Mouse (Mus musculus) limb, embryonic 14.5 days (tissue): ENCODE results near the gene Lgals9. TPM values are rescaled to one million over a fixed set of nuclear protein-coding genes. Genes with fewer than 3 reads are reported as not detected.

Experiments used
- ATAC-seq: fragments of 200-750 bp; cut with Nextera tagmentation; 2 replicates; pipeline ENCODE4 v1.8.0; 2017; ENCODE audit warnings: low read depth, moderate number of reproducible peaks, moderate TSS enrichment; ENCODE audit not compliant: low FRiP score
- DNase-seq: peaks from one replicate; pipeline ENCODE4 v3.0.0-alpha.2; 2015; ENCODE audit warnings: low spot score
- H3K27ac ChIP-seq: fragments of 300-500 bp; sonication (generic); replicated peaks from 2 replicates; pipeline ENCODE4 v1.5.1; 2014; ENCODE audit warnings: low read depth, mild to moderate bottlenecking, low read length, moderate library complexity, mixed read lengths
- H3K27me3 ChIP-seq: fragments of 300-500 bp; sonication (generic); 2 replicates; pipeline ENCODE4 v1.6.1; 2014; ENCODE audit warnings: low read length, mixed read lengths; ENCODE audit not compliant: control insufficient read depth, insufficient read depth
- H3K36me3 ChIP-seq: fragments of 300-500 bp; sonication (generic); 2 replicates; pipeline ENCODE4 v1.6.1; 2014; ENCODE audit warnings: mild to moderate bottlenecking, low read length, moderate library complexity, mixed read lengths; ENCODE audit not compliant: control insufficient read depth, insufficient read depth
- H3K4me1 ChIP-seq: fragments of 300-500 bp; sonication (generic); 2 replicates; pipeline ENCODE4 v1.6.1; 2014; ENCODE audit warnings: antibody characterized with exemption, low read length, mixed read lengths; ENCODE audit not compliant: control insufficient read depth, insufficient read depth
- H3K4me2 ChIP-seq: fragments of 300-500 bp; sonication (generic); replicated peaks from 2 replicates; pipeline ENCODE4 v1.6.1; 2014; ENCODE audit warnings: low read depth, mild to moderate bottlenecking, low read length, moderate library complexity; ENCODE audit not compliant: severe bottlenecking
- H3K4me3 ChIP-seq: fragments of 300-500 bp; sonication (generic); replicated peaks from 2 replicates; pipeline ENCODE4 v1.5.1; 2014; ENCODE audit warnings: low read length
- H3K9ac ChIP-seq: fragments of 300-500 bp; sonication (generic); 2 replicates; pipeline ENCODE4 v1.6.1; 2014; ENCODE audit warnings: mild to moderate bottlenecking, low read depth, low read length, moderate library complexity; ENCODE audit not compliant: severe bottlenecking
- H3K9me3 ChIP-seq: fragments of 300-500 bp; sonication (generic); 2 replicates; pipeline ENCODE4 v1.6.1; 2016; ENCODE audit warnings: low read length; ENCODE audit not compliant: control insufficient read depth
- POLR2A ChIP-seq: fragments of 200-500 bp; IDR thresholded peaks from 2 replicates; pipeline ENCODE4 v1.8.0; 2012; ENCODE audit warnings: inconsistent platforms, mild to moderate bottlenecking, moderate library complexity, borderline replicate concordance; ENCODE audit not compliant: insufficient read depth, insufficient read length; ENCODE audit errors: extremely low read depth
- WGBS: fragments of 180-500 bp; shearing (Covaris S2); extraction: QIAGEN DNeasy Blood & Tissue Kit; methylation state at CpG from one replicate; pipeline ENCODE4 v1.1.7; 2014; 5-methylcytosine and 5-hydroxymethylcytosine counted together
- polyA plus RNA-seq, 2 experiments: library from polyadenylated mRNA; depleted of rRNA in 1 of 2; stranded (reverse) in 1 of 2; unstranded in 1 of 2; fragments of >200 nt; fragmentation: Nextera tagmentation in 1 of 2; extraction: Ambion mirVana in 1 of 2; gene quantifications; 2 replicates each; pipeline versions ENCODE4 v1.2.1 to v1.2.3; 2012 to 2014

Lgals9 gene
- polyA plus RNA-seq (2012; rRNA removed), result 29.7 and 31.3 TPM in 2 replicates
- 35.4 and 36.2 TPM in 2 replicates for polyA plus RNA-seq (2014; fragmentation: Nextera tagmentation; extraction: Ambion mirVana)

DNA sequence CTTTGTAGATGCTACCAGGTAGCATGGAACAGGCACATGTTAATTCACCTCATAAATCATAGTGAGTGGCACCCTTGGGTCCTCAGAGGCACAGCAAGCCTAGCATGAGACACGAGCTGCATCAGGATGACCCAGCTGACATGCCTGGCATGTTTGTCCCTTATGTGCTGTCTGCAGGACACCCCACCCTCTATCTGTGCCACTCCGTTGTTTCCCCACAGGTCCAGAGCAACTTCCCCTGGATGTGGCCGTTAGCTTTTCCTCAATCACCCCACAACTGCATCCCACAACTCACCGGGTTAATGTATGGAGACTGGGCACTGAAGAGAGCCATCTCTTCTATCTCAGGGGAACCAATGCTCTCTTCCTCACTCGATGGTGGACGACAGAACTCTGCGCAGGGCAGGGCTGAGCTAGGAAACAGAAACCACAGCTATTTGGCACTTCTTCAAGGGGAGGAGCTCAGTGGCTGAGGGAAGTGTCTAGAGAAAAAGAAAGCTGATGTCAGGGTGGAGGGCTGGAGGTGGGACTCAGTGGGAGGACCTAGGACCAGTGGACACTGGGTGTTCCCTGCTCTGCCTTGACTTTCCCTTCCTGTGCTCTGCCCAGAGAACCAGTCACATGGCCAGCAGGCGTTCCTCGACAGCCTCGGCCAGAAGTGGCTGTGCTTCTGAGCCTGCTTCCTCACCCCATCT is at the start of gene Lgals9:
Gene Lgals9 (minus strand): TSS at position 464 of the 695 bp plus-strand sequence.
- Histone ChIP-seq H3K27ac (no peak within 1 kb of the TSS), H3K4me2 (peak within 1 kb of the TSS; percentile 8; the same call in 1 of the 2 replicates)

DNA sequence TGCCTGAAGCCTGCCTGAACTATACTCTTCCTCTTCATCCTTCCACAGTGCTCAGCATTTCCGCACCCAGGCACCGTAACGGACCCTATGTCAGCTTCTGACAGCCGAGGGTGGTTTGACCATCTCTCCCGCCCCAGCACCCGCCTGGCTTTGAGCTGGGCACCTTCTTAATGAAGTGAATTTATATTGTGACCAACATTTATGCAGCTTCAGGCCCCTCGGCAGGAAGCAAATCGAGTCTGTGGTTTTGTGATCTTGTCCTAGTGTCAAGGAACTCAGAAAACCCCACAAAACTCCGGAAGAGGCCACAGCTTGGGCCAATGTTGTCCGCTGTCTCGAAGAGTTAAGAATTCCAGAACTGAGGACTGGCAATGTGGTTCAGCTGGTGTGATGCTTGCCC is 48.9 kb upstream of the Lgals9 start:
- peaks cover 20% of the 10 kb centered on the region for H3K36me3 ChIP-seq
- H3K9ac ChIP-seq, result no peak overlapping the region
- 82% methylated on average over 11 of the region's 11 CpGs for WGBS
- TF ChIP-seq POLR2A, result no peak
- DNase-seq (no peak), ATAC-seq (no peak)
- no peak overlapping the region for H3K4me2 ChIP-seq
- no peaks in the 10 kb centered on the region for H3K27me3 ChIP-seq
- no peaks in the 10 kb centered on the region for H3K4me1 ChIP-seq
- no peaks in the 10 kb centered on the region for H3K9me3 ChIP-seq
- no peak overlapping the region for H3K27ac ChIP-seq
- H3K4me3 ChIP-seq, result no peak overlapping the region

More for the DNA sequence above, at the start of gene Lgals9:
- no peak for TF ChIP-seq POLR2A
- no peaks in the 10 kb centered on the region for H3K9me3 ChIP-seq
- 0 out of 2 replicates have a peak within 1 kb of the TSS, but pooled peaks have one; percentile 1 for H3K4me3 ChIP-seq
- no peaks in the 10 kb centered on the region for H3K27me3 ChIP-seq
- H3K36me3 ChIP-seq, result no peaks in the 10 kb centered on the region
- 54% methylated on average over 10 of the region's 10 CpGs for WGBS
- H3K4me1 ChIP-seq, result no peaks in the 10 kb centered on the region
- DNase-seq, result peak; percentile 74
- no peak within 1 kb of the TSS for H3K9ac ChIP-seq
- no peak; the same call in 1 of the 2 replicates for ATAC-seq

GRCm38 (mm10) chr11:79033021-79033420 is 48.3 kb upstream of the Lgals9 start:
- no peak for ATAC-seq

DNA sequence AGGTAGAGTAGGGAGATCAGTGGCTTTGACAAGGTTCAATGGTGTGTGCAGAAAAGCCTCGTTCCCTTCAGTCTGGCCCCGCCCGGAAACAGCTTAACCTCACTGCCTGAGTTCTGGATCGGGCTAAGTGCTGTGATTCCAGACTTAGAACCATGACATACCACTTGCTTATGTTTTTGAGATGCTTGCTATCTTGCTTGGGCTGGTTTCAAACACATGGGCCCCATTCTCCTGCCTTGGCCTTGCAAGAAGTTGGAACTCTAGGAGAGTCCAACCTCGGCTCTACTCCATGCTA is 46.7 kb upstream of the Lgals9 start:
- no peak for TF ChIP-seq POLR2A
- H3K9me3 ChIP-seq, result no peaks in the 10 kb centered on the region
- 64% methylated on average over 5 of the region's 5 CpGs for WGBS
- H3K27me3 ChIP-seq, result no peaks in the 10 kb centered on the region
- H3K4me1 ChIP-seq, result no peaks in the 10 kb centered on the region
- no peak overlapping the region for H3K4me3 ChIP-seq
- no peak overlapping the region for H3K27ac ChIP-seq
- DNase-seq (no peak), ATAC-seq (no peak)
- peaks cover 27% of the 10 kb centered on the region for H3K36me3 ChIP-seq
- H3K9ac ChIP-seq, result no peak overlapping the region
- H3K4me2 ChIP-seq, result no peak overlapping the region

More at GRCm38 (mm10) chr11:79033021-79033420, 48.3 kb upstream of the Lgals9 start:
- Histone ChIP-seq H3K27ac (no peak overlapping the region), H3K36me3 (peaks cover 21% of the 10 kb centered on the region), H3K9me3 (no peaks in the 10 kb centered on the region), H3K4me2 (no peak overlapping the region), H3K4me1 (no peaks in the 10 kb centered on the region), H3K27me3 (no peaks in the 10 kb centered on the region), H3K4me3 (no peak overlapping the region), H3K9ac (no peak overlapping the region)
- DNase-seq, result no peak
- no peak for TF ChIP-seq POLR2A
- WGBS, result 82% methylated on average over 12 of the region's 12 CpGs

DNA sequence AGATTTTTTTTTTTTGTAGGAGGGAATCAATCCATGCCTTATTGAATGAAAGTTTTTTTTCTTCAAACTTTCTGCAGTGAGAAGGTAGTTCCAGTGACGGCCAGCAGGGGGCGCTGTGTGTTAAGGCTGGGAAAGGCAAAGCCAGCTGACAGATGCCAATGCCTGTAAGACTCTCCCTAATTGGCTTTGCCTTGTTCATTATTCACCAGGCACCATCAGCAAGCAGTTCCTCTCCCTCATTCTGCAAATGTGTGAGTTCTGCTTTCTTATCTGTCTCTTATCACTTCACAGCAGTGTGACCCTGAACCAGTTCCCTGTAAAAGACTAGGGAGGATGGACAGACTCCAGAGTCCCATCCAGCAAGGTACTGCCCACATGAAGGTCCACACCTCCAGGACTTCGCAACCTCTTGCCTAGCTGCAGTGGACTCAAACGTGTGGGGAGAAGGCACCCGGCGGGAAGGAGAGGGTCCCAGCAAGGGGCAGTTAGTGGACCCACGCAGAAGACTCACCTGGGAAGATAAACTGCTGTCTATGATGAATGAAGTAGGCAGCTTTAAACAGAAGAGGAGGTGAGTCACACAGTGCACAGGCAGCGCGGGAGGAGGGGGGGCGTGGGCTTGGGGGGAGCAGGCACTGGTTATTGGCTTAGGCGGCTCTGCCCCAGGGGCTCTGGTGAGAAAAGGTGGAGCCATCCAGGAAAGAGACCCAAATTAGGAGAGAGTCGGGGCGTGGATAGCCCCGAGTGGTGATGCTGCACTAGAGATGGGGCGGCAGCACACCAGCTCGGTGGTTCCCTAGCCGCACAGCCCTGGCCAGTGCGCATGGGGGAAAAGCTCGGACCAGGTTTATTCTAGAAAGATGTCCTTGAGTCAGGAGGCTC is 46.1 kb upstream of the Lgals9 start:
- peaks cover 28% of the 10 kb centered on the region for H3K36me3 ChIP-seq
- H3K4me2 ChIP-seq, result no peak overlapping the region
- no peak overlapping the region for H3K4me3 ChIP-seq
- no peak for ATAC-seq
- peak; percentile 75 for DNase-seq
- H3K9ac ChIP-seq, result no peak overlapping the region
- no peak overlapping the region for H3K27ac ChIP-seq
- no peaks in the 10 kb centered on the region for H3K27me3 ChIP-seq
- no peaks in the 10 kb centered on the region for H3K9me3 ChIP-seq
- 43% methylated on average over 19 of the region's 19 CpGs for WGBS
- TF ChIP-seq POLR2A, result no peak
- H3K4me1 ChIP-seq, result no peaks in the 10 kb centered on the region
